Comparison of ENCODE assay signal across 7 mouse cellular contexts in the genomic region with DNA sequence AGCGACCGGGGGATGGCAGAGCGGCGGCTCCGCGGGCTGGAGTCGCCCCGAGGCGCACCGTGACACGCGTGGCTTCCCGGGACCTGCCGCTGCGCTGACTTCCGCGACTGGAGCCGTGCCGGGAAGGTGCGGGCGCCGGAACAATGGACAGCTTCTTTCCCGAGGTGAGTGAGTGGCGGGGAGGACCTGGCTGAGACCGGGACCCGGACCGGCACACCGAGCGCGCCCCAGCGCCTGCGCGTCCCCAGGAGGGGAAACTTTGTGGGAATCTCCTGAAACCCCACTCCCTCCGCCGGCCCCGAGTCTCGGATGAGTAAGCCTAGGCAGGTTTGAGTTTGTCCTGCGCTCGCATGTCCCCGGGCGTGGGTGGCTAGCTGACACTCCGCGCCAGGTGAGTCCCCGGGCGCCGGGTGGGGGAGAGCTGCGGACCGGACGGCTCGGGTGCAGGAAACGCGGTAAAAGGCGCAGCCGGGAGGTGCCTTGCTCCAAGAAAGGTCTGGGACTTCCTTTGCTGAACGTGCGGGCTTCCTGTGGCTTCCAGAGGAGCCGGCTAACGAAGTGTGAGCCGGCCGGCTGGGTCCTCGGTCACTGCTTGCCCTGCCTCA. TPM values are rescaled to one million over a fixed set of nuclear protein-coding genes. Genes with fewer than 3 reads are reported as not detected.
DNase-seq lines count a peak whose midpoint lies in the region; ATAC-seq and TF ChIP-seq lines count a peak whose summit lies in the region.

No protein-coding gene starts in this region.

- H3K36me3 ChIP-seq in hindbrain, embryonic 15.5 days, result no peaks in the 10 kb centered on the region
- no peaks in the 10 kb centered on the region; the same call in 1 of the 2 replicates for H3K36me3 ChIP-seq in liver, embryonic 11.5 days (ENCODE audit: control insufficient read depth, insufficient read depth, low read length)
- H3K36me3 ChIP-seq in midbrain, postnatal 0 days (ENCODE audit: insufficient read depth, low read length), result no peaks in the 10 kb centered on the region

- peak overlapping the region; percentile 46 for H3K27ac ChIP-seq in hindbrain, embryonic 15.5 days (replicated peaks)
- peak overlapping the region; percentile 73 for H3K27ac ChIP-seq in liver, embryonic 11.5 days (ENCODE audit: low read depth, low read length)
- H3K27ac ChIP-seq in midbrain, postnatal 0 days (ENCODE audit: low read depth, low read length), result 0 out of 2 replicates have a peak overlapping the region, but pooled peaks have one; percentile 18

- peak; percentile 30 for DNase-seq in cerebellum, adult 8-10 months
- peak; percentile 29 to 36 for DNase-seq in gastrocnemius, adult 8-10 months (ENCODE audit: low spot score in 2 of 2)
- peak; percentile 75 for DNase-seq in liver, embryonic 11.5 days (ENCODE audit: low spot score)
- peak; percentile 10 for DNase-seq in midbrain, postnatal 0 days (ENCODE audit: low spot score)
- DNase-seq in thymus, postnatal 10 days (ENCODE audit: low spot score in 2 of 2), result peak; percentile 67

- no peak for TF ChIP-seq CTCF in midbrain, postnatal 0 days (IDR thresholded peaks at IDR 0.05)

- peak overlapping the region; percentile 44 for H3K9ac ChIP-seq in hindbrain, embryonic 15.5 days
- H3K9ac ChIP-seq in liver, embryonic 11.5 days (ENCODE audit: low read depth, low read length), result peak overlapping the region; percentile 82
- H3K9ac ChIP-seq in midbrain, postnatal 0 days (replicated peaks; ENCODE audit: low read length, poor library complexity, severe bottlenecking), result peak overlapping the region; percentile 44; the same call in 1 of the 2 replicates

- peak overlapping the region; percentile 73 for H3K4me3 ChIP-seq in hindbrain, embryonic 15.5 days
- H3K4me3 ChIP-seq in liver, embryonic 11.5 days (ENCODE audit: low read depth, low read length), result peak overlapping the region; percentile 78
- H3K4me3 ChIP-seq in midbrain, postnatal 0 days (ENCODE audit: low read depth, low read length), result peak overlapping the region; percentile 75

- no peaks in the 10 kb centered on the region for H3K9me3 ChIP-seq in hindbrain, embryonic 15.5 days
- no peaks in the 10 kb centered on the region for H3K9me3 ChIP-seq in liver, embryonic 11.5 days (ENCODE audit: control insufficient read depth, low read length)
- no peaks in the 10 kb centered on the region for H3K9me3 ChIP-seq in midbrain, postnatal 0 days (ENCODE audit: low read length)

- H3K4me2 ChIP-seq in hindbrain, embryonic 15.5 days, result peak overlapping the region; percentile 87
- H3K4me2 ChIP-seq in liver, embryonic 11.5 days, result peak overlapping the region; percentile 97
- H3K4me2 ChIP-seq in midbrain, postnatal 0 days (ENCODE audit: low read depth, low read length, poor library complexity, severe bottlenecking), result peak overlapping the region; percentile 100

- H3K27me3 ChIP-seq in hindbrain, embryonic 15.5 days, result peaks cover 6% of the 10 kb centered on the region; the same call in 1 of the 2 replicates
- no peaks in the 10 kb centered on the region for H3K27me3 ChIP-seq in liver, embryonic 11.5 days (replicated peaks; ENCODE audit: control insufficient read depth, insufficient read depth, low read length)
- H3K27me3 ChIP-seq in midbrain, postnatal 0 days (ENCODE audit: insufficient read depth, low read length), result 0 out of 2 replicates have a peak, but pooled peaks cover 4% of the 10 kb centered on the region

- under 1% methylated on average over 59 of the region's 61 CpGs for WGBS in hindbrain, embryonic 15.5 days
- under 1% methylated on average over 61 of the region's 61 CpGs for WGBS in liver, embryonic 11.5 days
- WGBS in midbrain, postnatal 0 days, result under 1% methylated on average over 58 of the region's 61 CpGs

- ATAC-seq in activated CD4-positive, CD25-positive, alpha-beta regulatory T cell, adult 4 months, result peak; percentile 24
- peak; percentile 25 for ATAC-seq in hindbrain, embryonic 15.5 days (ENCODE audit: low FRiP score, low read depth)
- ATAC-seq in liver, embryonic 11.5 days (replicated peaks; ENCODE audit: low FRiP score), result peak; percentile 4; the same call in 1 of the 2 replicates
- peak; percentile 33; the same call in 1 of the 2 replicates for ATAC-seq in midbrain, postnatal 0 days (ENCODE audit: low FRiP score)

- H3K4me1 ChIP-seq in hindbrain, embryonic 15.5 days (replicated peaks), result peaks cover 17% of the 10 kb centered on the region
- H3K4me1 ChIP-seq in liver, embryonic 11.5 days (replicated peaks; ENCODE audit: control insufficient read depth, insufficient read depth, low read length), result no peaks in the 10 kb centered on the region; the same call in 1 of the 2 replicates
- H3K4me1 ChIP-seq in midbrain, postnatal 0 days (ENCODE audit: insufficient read depth, low read length), result peaks cover 3% of the 10 kb centered on the region; the same call in 1 of the 2 replicates

RNA-seq across cellular contexts. Expression of a gene that starts 0.6 kb away (rescaled TPM):
- 1 to 10 TPM in 1 of 2 experiments, under 1 TPM in 1; 0.60 to 1.4 TPM for polyA plus RNA-seq in activated CD4-positive, CD25-positive, alpha-beta regulatory T cell, adult 4 months (2017; shearing (Covaris generic))
- 10 to 100 TPM; 50.1 to 61.3 (median 55.3) TPM for total RNA-seq in gastrocnemius, adult 8-10 months (2022)
- polyA plus RNA-seq in hindbrain, embryonic 15.5 days (2015; fragmentation: Nextera tagmentation; extraction: Ambion mirVana), result 28.3 and 33.1 TPM in 2 replicates
- polyA plus RNA-seq in liver, embryonic 11.5 days (2014; fragmentation: Nextera tagmentation; extraction: Ambion mirVana), result 14.4 and 16.3 TPM in 2 replicates
- total RNA-seq in midbrain, postnatal 0 days (2014; rRNA removed), result 27.2 and 34.7 TPM in 2 replicates
- 28.9 and 29.3 TPM in 2 replicates for polyA plus RNA-seq in midbrain, postnatal 0 days (2015; fragmentation: Nextera tagmentation; extraction: Ambion mirVana)

Comparison
In these comparisons a context has a peak if more than half of its experiments do, and no peak if none do; other contexts are left out.
1. Peak in every context shown above with its lines: DNase-seq, ATAC-seq, H3K4me3 ChIP-seq and H3K27ac ChIP-seq.
2. DNase-seq: peak in every context shown above with its lines; median percentile 75 in liver, embryonic 11.5 days; 67 in thymus, postnatal 10 days; 32 in gastrocnemius, adult 8-10 months; 30 in cerebellum, adult 8-10 months; 10 in midbrain, postnatal 0 days.
3. H3K27ac ChIP-seq: peak in every context shown above with its lines; median percentile 73 in liver, embryonic 11.5 days; 46 in hindbrain, embryonic 15.5 days; 18 in midbrain, postnatal 0 days.